Mouse (Mus musculus) bone marrow macrophage, adult 2 months (primary cell): ENCODE measurements around the gene OR5BS1P.

Experiments
- CTCF ChIP-seq: IDR thresholded peaks from 2 replicates; pipeline ENCODE4 v1.5.1; 2012; ENCODE audit warnings: low read depth, mild to moderate bottlenecking, low read length, moderate library complexity
- POLR2A ChIP-seq: IDR thresholded peaks from 2 replicates; pipeline ENCODE4 v1.6.1; 2012; ENCODE audit warnings: mild to moderate bottlenecking, low read depth, low read length, borderline replicate concordance

GRCm38 (mm10) chr15:98479568-98480102 lies 9.9 kb downstream of the OR5BS1P start:
- TF ChIP-seq CTCF = no peak
- TF ChIP-seq POLR2A = no peak
